Mouse (Mus musculus): ENCODE results near the gene Tmem255b. TPM values are rescaled to one million over a fixed set of nuclear protein-coding genes. Genes with fewer than 3 reads are reported as not detected.

Tmem255b gene
- total and polyA plus RNA-seq, 2 experiments from 2014 or later = 4.3 to 5.9 TPM

DNA sequence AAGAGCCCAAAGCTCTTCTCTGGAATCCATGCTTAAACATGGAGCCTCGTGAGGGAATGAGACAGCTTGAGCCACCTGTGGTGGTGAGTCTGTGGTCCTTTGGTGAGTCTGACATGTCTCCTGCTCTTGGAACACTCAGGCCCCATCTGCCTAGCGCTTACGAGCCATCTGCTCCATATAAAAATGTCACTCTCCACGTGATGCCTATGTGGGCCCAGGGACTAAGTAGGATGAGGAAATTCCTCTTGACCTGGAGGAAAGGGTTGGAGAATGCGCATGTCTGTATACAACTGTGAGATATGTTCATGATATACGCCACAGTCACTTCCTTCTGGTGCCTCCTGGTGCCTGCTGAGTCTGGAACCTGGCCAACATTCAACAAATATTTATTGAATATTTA is 77.7 kb downstream of the Tmem255b start:
- WGBS = 64% methylated on average over 6 of the region's 6 CpGs

DNA sequence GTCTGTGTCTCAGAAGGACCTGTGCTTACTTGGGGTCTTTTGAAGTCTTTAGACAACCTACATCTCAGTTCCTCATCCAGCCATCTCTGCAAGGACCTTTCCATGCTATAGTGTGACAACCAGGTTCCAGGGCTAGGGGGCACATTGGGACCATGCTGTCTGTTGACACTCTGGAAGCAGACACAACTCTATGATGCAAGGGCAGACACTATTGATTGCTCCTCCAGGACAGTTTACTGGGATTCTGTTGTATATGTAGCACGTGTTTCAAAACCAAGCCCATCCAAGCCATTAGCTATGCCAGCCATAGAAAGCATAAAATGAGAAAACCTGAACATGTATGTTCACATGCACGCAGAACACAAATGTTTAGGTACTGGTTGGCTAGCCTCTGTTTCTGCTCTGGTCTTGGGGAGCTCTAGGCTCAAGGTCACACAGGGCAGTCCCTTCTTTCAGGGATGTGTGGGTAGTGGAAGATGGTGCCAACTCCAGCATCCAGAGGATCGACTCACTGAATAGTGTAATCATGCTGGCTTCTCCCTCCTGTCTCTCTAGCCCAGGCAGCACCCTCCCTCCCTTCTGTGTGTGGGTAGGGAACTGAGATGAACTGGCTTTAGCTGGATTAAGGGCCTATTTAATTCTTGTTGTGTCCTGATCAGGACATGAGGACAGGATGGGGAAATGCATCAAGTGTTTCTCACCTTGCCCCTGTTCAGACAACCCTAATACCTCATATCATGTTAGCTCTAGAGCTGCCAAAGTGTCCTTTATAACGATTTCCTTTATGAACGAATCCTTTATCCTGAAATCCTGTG is 78.8 kb downstream of the Tmem255b start:
- no peaks in the 10 kb centered on the region for H3K9me3 ChIP-seq (ENCODE audit: low read length)
- no peak for DNase-seq (ENCODE audit: low spot score)
- no peak overlapping the region for H3K27ac ChIP-seq
- ATAC-seq = no peak
- H3K4me1 ChIP-seq (ENCODE audit: insufficient read depth, low read length) = no peaks in the 10 kb centered on the region
- 77% methylated on average over 5 of the region's 5 CpGs for WGBS
- no peaks in the 10 kb centered on the region for H3K27me3 ChIP-seq (ENCODE audit: insufficient read depth, low read length)
- no peak for TF ChIP-seq CTCF (IDR thresholded peaks at IDR 0.05; ENCODE audit: low read depth)
- H3K4me2 ChIP-seq (ENCODE audit: low read depth, low read length) = no peak overlapping the region
- H3K4me3 ChIP-seq (ENCODE audit: low read length) = no peak overlapping the region
- H3K9ac ChIP-seq (replicated peaks; ENCODE audit: low read length) = no peak overlapping the region
- no peaks in the 10 kb centered on the region for H3K36me3 ChIP-seq (ENCODE audit: insufficient read depth, low read length)

More for the DNA sequence above, 77.7 kb downstream of the Tmem255b start:
- Histone ChIP-seq H3K27ac (no peak overlapping the region), H3K27me3 (ENCODE audit: insufficient read depth, low read length) (no peaks in the 10 kb centered on the region), H3K36me3 (ENCODE audit: insufficient read depth, low read length) (no peaks in the 10 kb centered on the region), H3K4me1 (ENCODE audit: insufficient read depth, low read length) (no peaks in the 10 kb centered on the region), H3K9me3 (ENCODE audit: low read length) (no peaks in the 10 kb centered on the region), H3K9ac (replicated peaks; ENCODE audit: low read length) (no peak overlapping the region), H3K4me3 (ENCODE audit: low read length) (no peak overlapping the region), H3K4me2 (ENCODE audit: low read depth, low read length) (no peak overlapping the region)
- DNase-seq (ENCODE audit: low spot score) = peak; percentile 63
- no peak for TF ChIP-seq CTCF (IDR thresholded peaks at IDR 0.05; ENCODE audit: low read depth)
- peak; percentile 67 for ATAC-seq

DNA sequence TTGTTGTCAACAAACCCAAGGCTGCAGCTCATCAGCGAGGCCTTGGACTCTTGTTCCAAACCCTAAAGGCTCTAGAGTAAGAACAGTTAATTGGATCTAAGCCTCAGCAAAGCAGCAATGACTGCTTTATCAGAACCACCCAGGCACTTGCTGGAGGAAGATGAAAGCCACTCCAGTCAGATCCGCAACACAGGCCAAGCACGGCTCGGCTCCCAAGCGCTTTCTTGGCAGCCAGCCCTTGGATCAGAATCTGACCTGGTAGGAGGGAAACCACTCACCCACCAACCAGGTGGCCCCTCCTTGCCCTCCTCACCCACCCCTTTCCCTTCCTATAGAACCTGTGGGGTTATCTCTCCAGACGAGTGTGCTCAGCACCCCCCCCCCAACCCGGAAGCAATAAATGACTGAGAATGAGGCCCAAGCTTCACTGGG is 81.0 kb downstream of the Tmem255b start:
- no peak overlapping the region for H3K27ac ChIP-seq
- WGBS = 54% methylated on average over 7 of the region's 7 CpGs
- no peaks in the 10 kb centered on the region for H3K36me3 ChIP-seq (ENCODE audit: insufficient read depth, low read length)
- TF ChIP-seq CTCF (IDR thresholded peaks at IDR 0.05; ENCODE audit: low read depth) = no peak
- no peaks in the 10 kb centered on the region for H3K9me3 ChIP-seq (ENCODE audit: low read length)
- H3K4me2 ChIP-seq (ENCODE audit: low read depth, low read length) = no peak overlapping the region
- no peak overlapping the region for H3K4me3 ChIP-seq (ENCODE audit: low read length)
- DNase-seq (ENCODE audit: low spot score) (peak; percentile 41), ATAC-seq (no peak)
- no peak overlapping the region for H3K9ac ChIP-seq (replicated peaks; ENCODE audit: low read length)
- H3K4me1 ChIP-seq (ENCODE audit: insufficient read depth, low read length) = no peaks in the 10 kb centered on the region
- H3K27me3 ChIP-seq (ENCODE audit: insufficient read depth, low read length) = no peaks in the 10 kb centered on the region

- no peaks in the 10 kb centered on the region for H3K4me1 ChIP-seq (ENCODE audit: insufficient read depth, low read length)
- H3K4me3 ChIP-seq (ENCODE audit: low read length) = no peak overlapping the region
- H3K27me3 ChIP-seq (ENCODE audit: insufficient read depth, low read length) = no peaks in the 10 kb centered on the region
- no peaks in the 10 kb centered on the region for H3K36me3 ChIP-seq (ENCODE audit: insufficient read depth, low read length)
- TF ChIP-seq CTCF (IDR thresholded peaks at IDR 0.05; ENCODE audit: low read depth) = no peak
- H3K9me3 ChIP-seq (ENCODE audit: low read length) = no peaks in the 10 kb centered on the region
- ATAC-seq (no peak), DNase-seq (ENCODE audit: low spot score) (no peak)
- 83% methylated on average over 5 of the region's 5 CpGs for WGBS
- H3K9ac ChIP-seq (replicated peaks; ENCODE audit: low read length) = no peak overlapping the region
- no peak overlapping the region for H3K27ac ChIP-seq
- H3K4me2 ChIP-seq (ENCODE audit: low read depth, low read length) = no peak overlapping the region
Measured at GRCm38 (mm10) chr8:13516728-13517127, 81.7 kb downstream of the Tmem255b start.

DNA sequence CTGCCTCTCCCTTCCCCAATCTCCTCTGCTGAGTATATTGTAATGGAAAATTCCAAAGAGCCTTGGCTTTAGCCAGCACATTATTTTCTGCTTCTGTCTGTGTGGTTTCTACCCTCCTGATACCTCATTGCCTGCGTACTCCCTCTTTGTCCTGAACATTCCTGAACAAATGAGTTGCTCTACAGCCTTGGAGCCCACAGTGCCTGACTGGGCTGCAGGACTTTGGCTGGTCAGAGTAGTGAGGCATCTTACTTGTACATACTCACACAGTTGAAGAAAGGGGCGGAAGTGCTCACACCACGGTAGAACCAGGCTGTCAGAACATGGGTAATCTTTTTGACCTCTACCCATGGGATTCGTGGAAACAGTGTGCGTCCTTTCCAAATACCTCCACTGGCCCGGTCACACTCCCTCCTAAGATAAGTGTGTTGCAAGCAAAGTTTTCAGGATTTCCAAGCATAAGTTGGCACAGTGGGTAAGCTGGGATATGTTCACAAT is 82.3 kb downstream of the Tmem255b start:
- no peaks in the 10 kb centered on the region for H3K27me3 ChIP-seq (ENCODE audit: insufficient read depth, low read length)
- H3K36me3 ChIP-seq (ENCODE audit: insufficient read depth, low read length) = no peaks in the 10 kb centered on the region
- no peaks in the 10 kb centered on the region for H3K4me1 ChIP-seq (ENCODE audit: insufficient read depth, low read length)
- TF ChIP-seq CTCF (IDR thresholded peaks at IDR 0.05; ENCODE audit: low read depth) = no peak
- 88% methylated on average over 6 of the region's 6 CpGs for WGBS
- H3K9ac ChIP-seq (replicated peaks; ENCODE audit: low read length) = no peak overlapping the region
- DNase-seq (ENCODE audit: low spot score) (no peak), ATAC-seq (no peak)
- no peak overlapping the region for H3K27ac ChIP-seq
- H3K4me2 ChIP-seq (ENCODE audit: low read depth, low read length) = no peak overlapping the region
- no peak overlapping the region for H3K4me3 ChIP-seq (ENCODE audit: low read length)
- H3K9me3 ChIP-seq (ENCODE audit: low read length) = no peaks in the 10 kb centered on the region

Other genes with a start within 250 kb of the Tmem255b start
- 12.8 and 14.8 TPM in 2 replicates for gene Grtp1, start 234.6 kb upstream of the Tmem255b start, total RNA-seq (2014; rRNA removed)
- 17.1 and 18.1 TPM in 2 replicates for gene Grtp1, start 234.6 kb upstream of the Tmem255b start, polyA plus RNA-seq (2015; fragmentation: Nextera tagmentation; extraction: Ambion mirVana)
- gene Adprhl1, start 181.0 kb upstream of the Tmem255b start, total RNA-seq (2014; rRNA removed) = 2.3 TPM in 1 of 2 replicates, not detected in the other
- gene Adprhl1, start 181.0 kb upstream of the Tmem255b start, polyA plus RNA-seq (2015; fragmentation: Nextera tagmentation; extraction: Ambion mirVana) = 0.14 and 0.50 TPM in 2 replicates
- gene Dcun1d2, start 147.1 kb upstream of the Tmem255b start, total RNA-seq (2014; rRNA removed) = 27.3 and 33.8 TPM in 2 replicates
- 24.9 and 25.1 TPM in 2 replicates for gene Dcun1d2, start 147.1 kb upstream of the Tmem255b start, polyA plus RNA-seq (2015; fragmentation: Nextera tagmentation; extraction: Ambion mirVana)
- gene Tmco3, start 147.0 kb upstream of the Tmem255b start, total RNA-seq (2014; rRNA removed) = 30.9 and 31.3 TPM in 2 replicates
- 31.8 and 33.5 TPM in 2 replicates for gene Tmco3, start 147.0 kb upstream of the Tmem255b start, polyA plus RNA-seq (2015; fragmentation: Nextera tagmentation; extraction: Ambion mirVana)
- gene Tfdp1, start 96.4 kb upstream of the Tmem255b start, total RNA-seq (2014; rRNA removed) = 66.3 and 74.1 TPM in 2 replicates
- 85.1 and 86.2 TPM in 2 replicates for gene Tfdp1, start 96.4 kb upstream of the Tmem255b start, polyA plus RNA-seq (2015; fragmentation: Nextera tagmentation; extraction: Ambion mirVana)
- not detected in 2 replicates for gene Atp4b, start 38.4 kb upstream of the Tmem255b start, total RNA-seq (2014; rRNA removed)
- not detected in 2 replicates for gene Atp4b, start 38.4 kb upstream of the Tmem255b start, polyA plus RNA-seq (2015; fragmentation: Nextera tagmentation; extraction: Ambion mirVana)
- not detected in 2 replicates for gene Grk1, start 30.1 kb upstream of the Tmem255b start, total RNA-seq (2014; rRNA removed)
- gene Grk1, start 30.1 kb upstream of the Tmem255b start, polyA plus RNA-seq (2015; fragmentation: Nextera tagmentation; extraction: Ambion mirVana) = not detected in 2 replicates
- gene Gas6, start 59.3 kb downstream of the Tmem255b start, total RNA-seq (2014; rRNA removed) = 89.0 and 91.2 TPM in 2 replicates
- 77.9 and 78.4 TPM in 2 replicates for gene Gas6, start 59.3 kb downstream of the Tmem255b start, polyA plus RNA-seq (2015; fragmentation: Nextera tagmentation; extraction: Ambion mirVana)
- gene 1700029H14Rik, start 127.3 kb downstream of the Tmem255b start, total RNA-seq (2014; rRNA removed) = 2.8 TPM in 1 of 2 replicates, not detected in the other
- 0.30 and 0.57 TPM in 2 replicates for gene 1700029H14Rik, start 127.3 kb downstream of the Tmem255b start, polyA plus RNA-seq (2015; fragmentation: Nextera tagmentation; extraction: Ambion mirVana)
- gene Rasa3, start 242.4 kb downstream of the Tmem255b start, total RNA-seq (2014; rRNA removed) = 84.7 and 85.2 TPM in 2 replicates
- gene Rasa3, start 242.4 kb downstream of the Tmem255b start, polyA plus RNA-seq (2015; fragmentation: Nextera tagmentation; extraction: Ambion mirVana) = 29.4 and 33.5 TPM in 2 replicates